Mouse (Mus musculus): ENCODE measurements at regions not wholly inside any gene's neighbourhood (a gene's known extent, or its start where the extent isn't known, plus 50 kb on each side); places are given as distances from the start of the nearest gene placed in this dataset.

DNA sequence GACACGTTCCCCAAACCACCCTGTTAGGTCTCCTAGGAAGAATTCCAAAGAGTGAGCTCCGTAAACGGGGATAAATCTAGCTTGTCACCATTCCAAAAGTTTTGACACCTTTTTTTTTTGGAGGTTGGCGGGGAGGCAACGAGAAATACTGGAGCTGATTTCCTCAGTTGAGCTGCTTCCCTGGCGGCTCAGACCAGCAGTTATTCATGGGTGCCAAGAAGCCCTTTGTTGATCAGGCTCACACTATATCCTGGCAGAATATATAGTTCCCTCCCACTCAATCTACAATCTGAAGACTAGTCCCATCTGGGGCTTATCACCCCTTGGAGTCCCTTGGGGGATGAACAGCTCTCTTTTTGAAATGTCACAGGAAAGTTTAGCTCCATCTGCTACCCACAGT is 77.5 kb upstream of the Tiam2 start:
- no peak for DNase-seq

DNA sequence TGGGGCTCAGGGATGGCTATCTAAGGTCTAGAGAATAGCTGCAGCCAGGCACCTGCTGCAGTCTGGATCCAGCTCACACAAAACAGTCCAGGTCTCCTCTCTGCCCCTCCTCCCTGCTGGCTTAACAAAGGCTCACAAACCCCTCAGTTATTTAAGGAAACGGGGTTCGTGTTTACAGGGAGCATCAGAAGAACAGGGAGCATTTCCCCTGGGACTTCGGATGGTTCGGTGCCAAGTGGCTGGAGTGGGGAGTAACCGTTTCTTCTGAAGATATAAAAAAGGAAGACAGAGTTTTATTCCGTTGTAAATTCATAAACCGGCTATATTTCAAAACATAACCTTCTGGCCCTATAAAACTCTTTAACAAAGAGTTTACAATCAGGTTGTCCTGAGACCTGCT is 77.1 kb upstream of the Tiam2 start:
- peak; percentile 50 to 53 for DNase-seq

DNA sequence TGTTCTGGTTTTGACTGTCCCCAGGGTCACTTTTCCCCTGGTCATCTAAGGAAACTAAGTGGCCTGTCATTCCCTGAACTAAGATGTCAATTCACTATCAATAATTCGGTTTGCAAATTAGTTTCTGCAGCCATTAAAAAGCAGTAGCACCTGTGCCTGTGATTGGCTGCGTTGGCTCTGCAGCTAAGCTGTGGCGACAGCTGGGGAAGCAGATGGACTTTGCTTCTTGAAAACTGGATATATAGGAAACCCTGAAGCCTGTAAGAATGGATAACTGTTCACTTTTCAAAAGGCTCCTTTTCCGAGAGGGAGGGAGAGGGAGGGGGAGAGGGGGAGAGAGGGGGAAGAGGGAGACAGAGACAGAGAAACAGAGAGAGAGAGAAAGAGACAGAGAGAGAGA is 75.2 kb upstream of the Tiam2 start:
- no peak for DNase-seq

DNA sequence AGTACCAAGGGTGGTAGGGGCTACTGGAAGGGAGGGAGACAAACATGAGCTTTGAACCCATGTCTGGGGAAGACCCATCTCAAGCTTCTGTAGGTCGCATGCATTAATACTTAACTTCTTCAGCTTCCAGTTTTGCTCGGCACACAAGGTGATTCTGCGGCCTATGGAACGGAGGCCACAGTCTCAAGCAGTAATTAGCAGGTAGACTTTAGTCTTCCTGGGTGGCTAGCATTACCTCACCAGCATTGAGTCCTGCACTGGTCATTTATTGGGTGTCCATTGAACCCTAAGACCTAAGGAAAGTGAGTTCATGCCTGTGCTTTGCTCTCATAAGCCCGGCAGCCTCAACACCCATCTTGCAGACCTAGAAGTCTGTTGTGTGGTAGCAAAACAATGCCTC is 74.4 kb upstream of the Tiam2 start:
- peak in 1 of 2 experiments; percentile 56 for DNase-seq

DNA sequence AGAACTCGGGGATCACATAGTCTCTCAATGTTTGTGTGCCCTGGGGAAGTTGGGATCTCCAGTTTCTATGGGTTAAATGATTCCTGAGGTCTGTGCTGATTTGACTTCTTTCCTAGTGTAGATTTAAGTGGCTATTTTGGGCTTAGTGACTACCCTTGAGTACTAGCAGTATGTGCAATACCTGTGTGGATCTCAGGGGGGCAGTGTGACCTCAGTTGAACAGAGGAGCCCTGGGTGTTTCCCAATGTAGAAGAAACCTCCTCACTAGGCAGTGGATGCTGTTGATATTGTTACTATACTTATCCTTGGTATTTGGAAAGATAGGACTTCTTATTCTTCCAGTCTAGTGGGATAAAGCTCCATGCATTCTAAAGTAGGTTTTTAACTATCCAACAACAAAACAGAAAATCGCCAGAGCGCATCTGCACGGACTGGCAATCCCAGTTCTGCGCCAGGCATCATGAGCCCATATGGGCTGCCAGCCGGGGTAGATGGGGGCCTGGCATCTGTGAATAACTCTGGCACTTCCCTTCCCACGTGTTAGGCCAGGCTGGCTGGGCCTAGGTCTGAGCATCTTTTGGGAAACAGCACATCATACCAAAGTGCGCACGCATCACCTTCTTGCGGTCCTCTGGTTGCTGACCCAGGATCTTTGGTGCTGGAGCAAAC is 72.7 kb upstream of the Tiam2 start:
- peak; percentile 56 to 71 for DNase-seq

DNA sequence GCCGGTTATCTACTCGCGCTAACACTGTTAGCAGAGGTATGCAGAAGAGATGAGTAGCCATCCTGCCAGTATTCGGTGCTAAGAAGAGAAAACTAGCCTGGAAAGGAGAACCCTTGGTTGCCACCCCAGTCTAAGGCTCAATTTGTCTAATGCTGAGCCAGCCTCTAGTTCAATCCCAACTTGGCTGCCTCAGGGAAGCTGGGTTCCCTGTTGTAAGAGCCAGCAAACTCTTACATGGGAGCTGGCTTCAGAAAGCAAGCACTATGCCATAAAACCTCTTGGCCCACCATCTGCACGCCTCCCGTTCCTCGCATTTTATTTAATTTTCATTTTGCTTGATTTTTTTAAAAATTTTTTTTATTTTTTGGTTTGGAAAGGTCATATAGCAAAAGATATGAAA is 69.6 kb upstream of the Tiam2 start:
- peak in 1 of 2 experiments; percentile 15 for DNase-seq

DNA sequence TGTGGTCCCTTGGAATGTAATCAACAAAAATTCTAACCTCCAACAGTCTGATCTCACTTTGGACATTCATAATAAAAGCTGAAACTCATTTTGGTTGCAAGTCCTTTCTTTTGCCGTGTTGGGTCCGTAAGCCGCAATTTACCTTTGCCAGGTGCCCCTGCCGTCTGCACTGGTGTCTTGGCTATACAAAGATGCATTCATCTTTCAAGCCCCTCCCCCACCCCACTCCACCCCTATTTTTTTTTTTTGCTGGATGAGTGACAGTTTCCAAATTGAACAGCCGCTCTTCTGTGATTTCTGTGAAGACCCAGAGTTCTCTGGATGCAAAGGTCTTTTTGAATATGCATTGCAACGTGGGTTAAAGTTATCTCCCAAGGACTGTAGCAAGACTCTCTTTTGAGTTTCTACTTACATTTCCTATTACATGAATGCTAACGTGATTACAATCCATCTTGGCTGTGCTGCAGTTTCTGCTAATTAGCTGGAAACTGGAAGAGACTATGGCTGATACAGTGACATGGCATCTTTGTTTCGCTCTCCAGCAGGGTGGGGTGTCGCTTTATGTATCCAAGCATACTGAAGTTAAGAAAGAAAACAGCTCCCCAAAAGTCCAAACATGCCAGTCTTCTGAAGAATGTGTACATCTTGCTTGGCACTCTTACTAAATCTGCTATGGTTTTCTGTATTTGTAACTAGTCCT is 67.4 kb upstream of the Tiam2 start:
- no peak for DNase-seq

DNA sequence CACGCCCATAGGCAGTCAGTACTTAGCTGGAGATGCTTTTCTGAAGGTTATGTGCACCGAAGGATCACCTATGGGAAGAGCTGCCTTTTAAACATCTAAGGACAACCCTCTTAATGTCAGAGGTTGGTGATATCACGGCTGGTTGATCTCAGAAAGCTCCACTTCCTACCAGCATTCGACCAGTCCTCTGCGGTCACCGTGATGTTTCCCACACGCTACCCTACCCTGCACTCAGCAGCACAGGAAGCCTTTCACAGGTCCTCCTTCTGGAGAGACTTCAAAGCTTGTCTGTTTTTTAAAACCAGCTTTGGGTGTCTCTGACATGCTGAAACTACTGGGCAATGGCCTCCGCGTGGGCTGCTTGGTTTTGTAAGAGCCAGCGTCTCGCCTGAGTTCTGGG is 65.6 kb upstream of the Tiam2 start:
- no peak for DNase-seq

DNA sequence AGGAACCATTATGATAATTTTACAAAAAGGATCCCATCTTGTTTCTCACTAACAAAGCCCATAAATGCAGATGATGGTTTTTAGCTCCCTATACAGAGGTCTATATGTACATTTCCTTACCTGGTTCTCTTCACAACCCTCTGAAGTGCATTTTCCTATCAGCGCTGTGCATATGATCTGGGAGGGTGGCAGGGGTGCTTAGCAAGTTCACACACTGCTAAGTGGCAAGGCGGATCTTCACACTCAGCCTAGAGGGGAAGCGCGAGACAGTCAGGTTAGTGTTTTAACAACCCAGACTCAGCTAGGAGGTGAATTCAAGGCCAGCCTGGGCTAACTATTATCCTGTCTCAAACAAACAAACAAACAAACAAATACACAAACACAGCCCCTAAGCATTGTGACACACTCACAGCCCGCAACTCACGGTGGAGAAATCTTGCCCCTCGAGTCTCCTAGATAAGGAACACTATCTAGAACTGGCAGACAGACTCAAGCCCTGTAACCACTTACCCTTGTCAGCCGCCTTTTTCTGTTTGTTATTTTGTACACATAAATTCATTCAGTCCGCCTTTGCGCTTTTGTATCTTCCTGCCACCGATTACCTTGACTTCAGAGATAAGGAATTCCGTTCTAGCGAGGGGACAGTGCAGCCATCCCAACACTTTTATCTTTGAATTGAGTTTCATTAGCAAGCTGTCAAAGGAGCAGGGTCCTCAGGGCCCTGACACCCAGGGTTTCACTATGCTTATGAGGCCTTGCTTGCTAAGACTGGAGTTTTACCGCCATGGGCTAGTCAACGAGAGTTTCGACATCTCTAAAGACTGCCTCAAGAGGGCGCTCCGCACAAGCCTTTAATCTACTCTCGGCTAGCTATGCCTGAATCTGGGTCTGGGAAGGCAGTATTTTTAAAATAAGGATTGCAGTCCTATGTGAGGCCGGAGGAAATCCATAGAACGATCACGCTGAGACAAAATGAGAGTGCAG is 53.0 kb upstream of the Tiam2 start:
- DNase-seq: peak; percentile 85 to 90

DNA sequence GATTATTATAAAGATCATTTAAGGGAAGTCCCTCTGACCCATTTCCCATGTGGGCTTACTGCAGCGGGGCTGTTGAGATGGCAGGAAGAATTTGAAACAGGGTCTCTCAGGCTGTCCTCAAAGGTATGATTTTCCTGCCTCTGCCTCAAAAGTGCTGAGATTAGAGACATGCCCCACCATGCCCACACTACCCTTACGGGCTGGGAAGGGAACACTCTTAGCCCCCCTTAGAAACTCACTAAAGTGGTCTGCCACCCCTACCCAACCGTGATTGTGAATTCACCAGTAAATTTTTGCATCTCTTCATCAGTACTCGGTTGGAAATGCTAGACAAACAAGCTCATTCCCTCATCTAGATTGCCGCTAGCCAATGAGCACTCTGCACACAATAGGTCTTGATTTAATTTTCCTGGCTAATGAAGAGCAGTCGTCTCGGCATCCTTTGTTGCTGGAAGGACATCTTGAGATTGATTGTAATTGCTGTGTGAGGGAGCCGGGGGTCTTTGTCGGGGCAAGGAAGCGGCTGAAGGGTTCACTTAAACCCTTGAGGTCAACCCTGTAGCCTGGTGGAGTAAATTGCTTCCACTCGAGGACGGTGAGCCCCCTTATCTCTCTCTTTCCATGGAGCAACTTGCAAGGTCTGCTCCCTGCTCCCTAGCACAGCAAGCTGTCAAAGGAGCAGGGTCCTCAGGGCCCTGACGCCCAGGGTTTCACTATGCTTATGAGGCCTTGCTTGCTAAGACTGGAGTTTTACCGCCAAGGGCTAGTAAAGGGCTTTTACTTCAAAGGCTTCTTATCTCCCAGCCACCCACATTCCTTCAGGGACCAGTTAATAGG is 51.7 kb upstream of the Tiam2 start:
- DNase-seq: no peak

Data from kidney, postnatal 25 days (tissue).